Mouse (Mus musculus) testis, adult 2 months (tissue): ENCODE data around the gene Kpnb1.

Experiments used
- CTCF ChIP-seq: fragments of 200-500 bp; IDR thresholded peaks from 2 replicates; pipeline ENCODE4 v1.5.1; 2012; ENCODE audit warnings: low read depth, mild to moderate bottlenecking, inconsistent platforms, low read length, moderate library complexity; ENCODE audit not compliant: control insufficient read depth, insufficient read depth, insufficient replicate concordance
- POLR2A ChIP-seq: fragments of 200-500 bp; IDR thresholded peaks from 2 replicates; pipeline ENCODE4 v1.6.1; 2012; ENCODE audit warnings: low read depth, mild to moderate bottlenecking, inconsistent platforms, low read length, moderate library complexity; ENCODE audit not compliant: control insufficient read depth

- TF ChIP-seq CTCF, result no peak
- TF ChIP-seq POLR2A, result no peak
Observed at GRCm38 (mm10) chr11:97114671-97115601, 72.7 kb downstream of the Kpnb1 start, which contains the start of gene Tbx21.
